Mouse (Mus musculus) MEL (cell line): ENCODE measurements around the gene Pomt1.

Experiments
- CTCF ChIP-seq, 3 experiments: IDR thresholded peaks in 2 of 3; conservative IDR thresholded peaks in 1 of 3; 2 replicates each; pipeline ENCODE4 v1.5.1; 2011 to 2012; ENCODE audit warnings: low read length in 3 of 3, low read depth in 2 of 3, mild to moderate bottlenecking in 2 of 3, improper control_type of control experiment in 1 of 3, inconsistent platforms in 1 of 3, mixed read lengths in 1 of 3, moderate library complexity in 1 of 3; ENCODE audit not compliant: control insufficient read depth in 1 of 3, insufficient read depth in 1 of 3, poor library complexity in 1 of 3, severe bottlenecking in 1 of 3
- EP300 ChIP-seq, 2 experiments: IDR thresholded peaks; 2 replicates each; pipeline ENCODE4 v1.6.1; 2011; ENCODE audit warnings: improper control_type of control experiment in 2 of 2, low read length in 2 of 2, low read depth in 1 of 2, mild to moderate bottlenecking in 1 of 2
- GATA1 ChIP-seq: IDR thresholded peaks from 2 replicates; pipeline ENCODE4 v1.6.1; 2011; ENCODE audit warnings: low read depth, low read length, improper control_type of control experiment
- RCOR1 ChIP-seq: IDR thresholded peaks from 2 replicates; pipeline ENCODE4 v1.6.1; 2012; ENCODE audit warnings: low read depth, mild to moderate bottlenecking, inconsistent platforms, low read length, improper control_type of control experiment
- ZKSCAN1 ChIP-seq: IDR thresholded peaks from 2 replicates; pipeline ENCODE4 v1.6.1; 2012; ENCODE audit warnings: low read depth, mild to moderate bottlenecking, inconsistent platforms, low read length, improper control_type of control experiment, moderate library complexity

GRCm38 (mm10) chr2:32207682-32208081 is 28.7 kb upstream of the Pomt1 start:
- no peak for TF ChIP-seq CTCF (IDR thresholded peaks at IDR 0.05 in 2 of 3, conservative IDR thresholded peaks at IDR 0.05 in 1 of 3; ENCODE audit: control insufficient read depth in 1 of 3, insufficient read depth in 1 of 3, low read depth in 2 of 3, low read length in 3 of 3, poor library complexity in 1 of 3, severe bottlenecking in 1 of 3)
- TF ChIP-seq ZKSCAN1 = no peak
- TF ChIP-seq RCOR1 = no peak
- no peak for TF ChIP-seq GATA1
- no peak for TF ChIP-seq EP300 (IDR thresholded peaks at IDR 0.05; ENCODE audit: low read depth in 1 of 2, low read length in 2 of 2)
